Mouse (Mus musculus) C2C12 (cell line): ENCODE results near the gene Ttbk1. TPM values are rescaled to one million over a fixed set of nuclear protein-coding genes. Genes with fewer than 3 reads are reported as not detected.

Experiments
- H3K27me3 ChIP-seq: one replicate; pipeline ENCODE4 v1.6.1; 2011; ENCODE audit not compliant: control insufficient read depth, insufficient read depth, insufficient read length
- H3K36me3 ChIP-seq: one replicate; pipeline ENCODE4 v1.6.1; 2011; ENCODE audit not compliant: control insufficient read depth, insufficient read depth
- H3K4me3 ChIP-seq: one replicate; pipeline ENCODE4 v1.5.1; 2011; ENCODE audit warnings: mild to moderate bottlenecking, control low read depth; ENCODE audit not compliant: poor library complexity, insufficient read depth, severe bottlenecking
- H3K79me2 ChIP-seq: one replicate; pipeline ENCODE4 v1.6.1; 2011; ENCODE audit not compliant: control insufficient read depth, insufficient read depth
- H3K79me3 ChIP-seq: one replicate; pipeline ENCODE4 v1.6.1; 2011; ENCODE audit warnings: low read depth, control low read depth
- H3ac ChIP-seq: one replicate; pipeline ENCODE3; 2011; ENCODE audit warnings: low read depth; ENCODE audit not compliant: control insufficient read depth, insufficient read length
- CEBPB ChIP-seq: IDR thresholded peaks from one replicate; pipeline ENCODE4 v1.6.1; 2011; ENCODE audit warnings: low read depth, mild to moderate bottlenecking, control low read depth, moderate library complexity
- CTCF ChIP-seq: IDR thresholded peaks from one replicate; pipeline ENCODE4 v1.5.1; 2011; ENCODE audit not compliant: control insufficient read depth, insufficient read depth, insufficient read length
- FOSL1 ChIP-seq: IDR thresholded peaks from one replicate; pipeline ENCODE4 v1.8.0; 2011; ENCODE audit warnings: mild to moderate bottlenecking, low read length; ENCODE audit not compliant: poor library complexity, insufficient read depth, severe bottlenecking
- MAX ChIP-seq: IDR thresholded peaks from one replicate; pipeline ENCODE4 v1.6.1; 2011; ENCODE audit warnings: mild to moderate bottlenecking, control low read depth
- MYOD1 ChIP-seq: IDR thresholded peaks from one replicate; pipeline ENCODE4 v1.6.1; 2011; ENCODE audit warnings: low read depth; ENCODE audit not compliant: control insufficient read depth, insufficient read length
- MYOG ChIP-seq: IDR thresholded peaks from one replicate; pipeline ENCODE4 v1.6.1; 2011; ENCODE audit not compliant: control insufficient read depth, insufficient read length; ENCODE audit errors: extremely low read depth
- USF1 ChIP-seq: IDR thresholded peaks from one replicate; pipeline ENCODE4 v1.6.1; 2011; ENCODE audit warnings: low read depth, mild to moderate bottlenecking, control low read depth, moderate library complexity
- polyA plus RNA-seq: library from polyadenylated mRNA; unstranded; fragments of >200 nt; fragmentation: generic; extraction: Trizol; gene quantifications from one replicate; pipeline ENCODE4 v1.2.1, GENCODE M21; 2012; ENCODE audit warnings: missing spikeins

Gene Ttbk1
- polyA plus RNA-seq, 1 experiment: 0.01 TPM

GRCm38 (mm10) chr17:46467830-46468229 is 19.6 kb downstream of the Ttbk1 start:
- Histone ChIP-seq H3K27me3 (peaks cover 85% of the 10 kb centered on the region), H3K79me2 (no peaks in the 10 kb centered on the region), H3ac (no peak overlapping the region), H3K4me3 (no peak overlapping the region), H3K36me3 (no peaks in the 10 kb centered on the region), H3K79me3 (no peaks in the 10 kb centered on the region)
- TF ChIP-seq USF1 (no peak), FOSL1 (no peak), MYOG (no peak), CTCF (no peak), MAX (no peak), MYOD1 (no peak), CEBPB (no peak)

- Histone ChIP-seq H3K36me3 (no peaks in the 10 kb centered on the region), H3K4me3 (no peak overlapping the region), H3K79me2 (no peaks in the 10 kb centered on the region), H3K27me3 (peaks cover 83% of the 10 kb centered on the region), H3K79me3 (no peaks in the 10 kb centered on the region), H3ac (no peak overlapping the region)
- TF ChIP-seq MAX (no peak), FOSL1 (no peak), CTCF (no peak), USF1 (no peak), MYOD1 (no peak), CEBPB (no peak), MYOG (no peak)
Measured at GRCm38 (mm10) chr17:46462226-46462625, 25.2 kb downstream of the Ttbk1 start.

GRCm38 (mm10) chr17:46461347-46461746 is 26.1 kb downstream of the Ttbk1 start:
- TF ChIP-seq CTCF: no peak
- TF ChIP-seq FOSL1: no peak
- no peak for TF ChIP-seq MYOG
- TF ChIP-seq MAX: no peak
- no peak for TF ChIP-seq USF1
- no peak for TF ChIP-seq CEBPB
- TF ChIP-seq MYOD1: no peak
- Histone ChIP-seq H3K36me3 (no peaks in the 10 kb centered on the region), H3K79me3 (no peaks in the 10 kb centered on the region), H3K27me3 (peaks cover 79% of the 10 kb centered on the region), H3K79me2 (no peaks in the 10 kb centered on the region), H3ac (no peak overlapping the region), H3K4me3 (no peak overlapping the region)

GRCm38 (mm10) chr17:46460673-46461072 is 26.8 kb downstream of the Ttbk1 start:
- H3K79me3 ChIP-seq: no peaks in the 10 kb centered on the region
- TF ChIP-seq USF1 (no peak), MYOG (no peak), FOSL1 (no peak), MYOD1 (no peak), CEBPB (no peak), CTCF (no peak), MAX (no peak)
- H3K4me3 ChIP-seq: no peak overlapping the region
- H3ac ChIP-seq: no peak overlapping the region
- peaks cover 79% of the 10 kb centered on the region for H3K27me3 ChIP-seq
- no peaks in the 10 kb centered on the region for H3K36me3 ChIP-seq
- H3K79me2 ChIP-seq: no peaks in the 10 kb centered on the region

- Histone ChIP-seq H3ac (no peak overlapping the region), H3K36me3 (no peaks in the 10 kb centered on the region), H3K27me3 (peaks cover 83% of the 10 kb centered on the region), H3K79me3 (no peaks in the 10 kb centered on the region), H3K79me2 (no peaks in the 10 kb centered on the region), H3K4me3 (no peak overlapping the region)
- no peak for TF ChIP-seq CEBPB
- no peak for TF ChIP-seq CTCF
- TF ChIP-seq FOSL1: no peak
- TF ChIP-seq MAX: no peak
- no peak for TF ChIP-seq MYOD1
- TF ChIP-seq MYOG: no peak
- no peak for TF ChIP-seq USF1
Measured at GRCm38 (mm10) chr17:46458439-46458838, 29.0 kb downstream of the Ttbk1 start.

GRCm38 (mm10) chr17:46457791-46458190 is 29.7 kb downstream of the Ttbk1 start:
- Histone ChIP-seq H3K79me2 (no peaks in the 10 kb centered on the region), H3K4me3 (no peak overlapping the region), H3K27me3 (peaks cover 85% of the 10 kb centered on the region), H3K36me3 (no peaks in the 10 kb centered on the region), H3K79me3 (no peaks in the 10 kb centered on the region), H3ac (no peak overlapping the region)
- TF ChIP-seq FOSL1 (no peak), CEBPB (no peak), MYOG (no peak), USF1 (no peak), MAX (no peak), MYOD1 (no peak), CTCF (no peak)
